Mouse (Mus musculus): ENCODE results near the gene Aldh1a2. TPM values are rescaled to one million over a fixed set of nuclear protein-coding genes. Genes with fewer than 3 reads are reported as not detected.
A peak's percentile ranks its signal among the peaks of the same experiment; 100 is the strongest.

Aldh1a2 gene
- total RNA-seq, 4 experiments from 2014 or later: 4.6 to 9.8 (median 6.2) TPM

- peak; percentile 15 for DNase-seq (ENCODE audit: low spot score)
These were observed 727 bp downstream of the Aldh1a2 start for GRCm38 (mm10) chr9:71216036-71216995.

GRCm38 (mm10) chr9:71216996-71217792, 1.6 kb downstream of the Aldh1a2 start:
- DNase-seq (ENCODE audit: low spot score): no peak

- DNase-seq (ENCODE audit: low spot score): no peak
These were observed 2.2 kb downstream of the Aldh1a2 start for GRCm38 (mm10) chr9:71217793-71218095.

GRCm38 (mm10) chr9:71219161-71219560, 3.6 kb downstream of the Aldh1a2 start:
- DNase-seq (ENCODE audit: low spot score): no peak

- no peak for DNase-seq (ENCODE audit: low spot score)
These were observed 4.8 kb downstream of the Aldh1a2 start for GRCm38 (mm10) chr9:71220401-71220800.

GRCm38 (mm10) chr9:71227226-71227970, 11.8 kb downstream of the Aldh1a2 start:
- no peak for DNase-seq (ENCODE audit: low spot score)

- no peak for DNase-seq (ENCODE audit: low spot score)
These were observed 14.4 kb downstream of the Aldh1a2 start for GRCm38 (mm10) chr9:71230011-71230410.

- DNase-seq (ENCODE audit: low spot score): no peak
These were observed 21.0 kb downstream of the Aldh1a2 start for GRCm38 (mm10) chr9:71236540-71236939.

GRCm38 (mm10) chr9:71239926-71240325, 24.3 kb downstream of the Aldh1a2 start:
- DNase-seq (ENCODE audit: low spot score): no peak

- DNase-seq (ENCODE audit: low spot score): no peak
These were observed 26.2 kb downstream of the Aldh1a2 start for GRCm38 (mm10) chr9:71241515-71242411.

GRCm38 (mm10) chr9:71242412-71242781, 26.8 kb downstream of the Aldh1a2 start:
- DNase-seq (ENCODE audit: low spot score): no peak

- no peak for DNase-seq (ENCODE audit: low spot score)
These were observed 38.8 kb downstream of the Aldh1a2 start for GRCm38 (mm10) chr9:71254380-71254779.

- DNase-seq (ENCODE audit: low spot score): no peak
These were observed 47.1 kb downstream of the Aldh1a2 start for GRCm38 (mm10) chr9:71262711-71263110.

- DNase-seq (ENCODE audit: low spot score): no peak
These were observed 54.1 kb downstream of the Aldh1a2 start for GRCm38 (mm10) chr9:71269711-71270110.

GRCm38 (mm10) chr9:71270205-71270604, 54.6 kb downstream of the Aldh1a2 start:
- no peak for DNase-seq (ENCODE audit: low spot score)

- no peak for DNase-seq (ENCODE audit: low spot score)
These were observed 60.6 kb downstream of the Aldh1a2 start for GRCm38 (mm10) chr9:71276149-71276721.

GRCm38 (mm10) chr9:71278741-71279140, 63.2 kb downstream of the Aldh1a2 start:
- DNase-seq (ENCODE audit: low spot score): no peak

- DNase-seq (ENCODE audit: low spot score): no peak
These were observed 67.6 kb downstream of the Aldh1a2 start for GRCm38 (mm10) chr9:71283156-71283555.

- no peak for DNase-seq (ENCODE audit: low spot score)
These were observed 69.6 kb downstream of the Aldh1a2 start for GRCm38 (mm10) chr9:71285231-71285630.

GRCm38 (mm10) chr9:71286420-71286819, 70.8 kb downstream of the Aldh1a2 start:
- no peak for DNase-seq (ENCODE audit: low spot score)

GRCm38 (mm10) chr9:71288738-71289137, 73.1 kb downstream of the Aldh1a2 start:
- no peak for DNase-seq (ENCODE audit: low spot score)
